Mouse (Mus musculus) lung, embryonic 14.5 days (tissue): ENCODE data around the gene Ptprc. TPM values are rescaled to one million over a fixed set of nuclear protein-coding genes. Genes with fewer than 3 reads are reported as not detected.

Experiments
- ATAC-seq: fragments of 200-750 bp; cut with Nextera tagmentation; 2 replicates; pipeline ENCODE4 v1.8.0; 2017; ENCODE audit warnings: mild to moderate bottlenecking, moderate TSS enrichment, moderate library complexity; ENCODE audit not compliant: insufficient read depth
- DNase-seq: peaks from one replicate; pipeline ENCODE4 v3.0.0-alpha.2; 2015
- H3K27ac ChIP-seq: fragments of 300-500 bp; sonication (generic); 2 replicates; pipeline ENCODE4 v1.5.1; 2014; ENCODE audit warnings: low read depth, mild to moderate bottlenecking, moderate library complexity
- H3K27me3 ChIP-seq: fragments of 300-500 bp; sonication (generic); 2 replicates; pipeline ENCODE4 v1.6.1; 2014; ENCODE audit warnings: low read length, control low read depth; ENCODE audit not compliant: insufficient read depth
- H3K36me3 ChIP-seq: fragments of 300-500 bp; sonication (generic); 2 replicates; pipeline ENCODE4 v1.6.1; 2014; ENCODE audit warnings: control low read depth; ENCODE audit not compliant: insufficient read depth
- H3K4me1 ChIP-seq: fragments of 300-500 bp; sonication (generic); 2 replicates; pipeline ENCODE4 v1.6.1; 2014; ENCODE audit warnings: antibody characterized with exemption, control low read depth; ENCODE audit not compliant: insufficient read depth
- H3K4me2 ChIP-seq: fragments of 300-500 bp; sonication (generic); 2 replicates; pipeline ENCODE4 v1.6.1; 2014; ENCODE audit warnings: mild to moderate bottlenecking
- H3K4me3 ChIP-seq: fragments of 300-500 bp; sonication (generic); 2 replicates; pipeline ENCODE4 v1.5.1; 2014; ENCODE audit warnings: low read depth, low read length
- H3K9ac ChIP-seq: fragments of 300-500 bp; sonication (generic); 2 replicates; pipeline ENCODE4 v1.6.1; 2014
- H3K9me3 ChIP-seq: fragments of 300-500 bp; sonication (generic); 2 replicates; pipeline ENCODE4 v1.6.1; 2016; ENCODE audit warnings: low read depth, low read length, control low read depth
- CTCF ChIP-seq: IDR thresholded peaks from 2 replicates; pipeline ENCODE4 v1.5.1; 2016; ENCODE audit warnings: antibody characterized with exemption, low read depth
- whole genome bisulfite sequencing: fragments of 180-500 bp; shearing (Covaris S2); extraction: QIAGEN DNeasy Blood & Tissue Kit; methylation state at CpG from one replicate; pipeline ENCODE4 v1.1.7; 2014; 5-methylcytosine and 5-hydroxymethylcytosine counted together
- polyA plus RNA-seq: library from polyadenylated mRNA; unstranded; fragments of >200 nt; fragmentation: Nextera tagmentation; extraction: Ambion mirVana; gene quantifications from 2 replicates; pipeline ENCODE4 v1.2.1, GENCODE M21; 2014

The Ptprc gene
- polyA plus RNA-seq, 1 experiment from 2014 or later, result 2.9 TPM

- ATAC-seq, result no peak
- DNase-seq, result no peak
- Histone ChIP-seq H3K27me3 (no peaks in the 10 kb centered on the region), H3K4me3 (no peak overlapping the region), H3K9ac (no peak overlapping the region), H3K4me1 (no peaks in the 10 kb centered on the region; the same call in 1 of the 2 replicates), H3K27ac (no peak overlapping the region), H3K36me3 (no peaks in the 10 kb centered on the region), H3K4me2 (no peak overlapping the region), H3K9me3 (no peaks in the 10 kb centered on the region)
- WGBS, result 34% methylated on average over 11 of the region's 11 CpGs
- TF ChIP-seq CTCF, result no peak
These were observed 153.3 kb downstream of the Ptprc start for GRCm38 (mm10) chr1:138021962-138022917.

Other genes with a start within 250 kb of the Ptprc start
- gene Atp6v1g3, start 98.0 kb upstream of the Ptprc start, polyA plus RNA-seq, result not detected in 2 replicates